Mouse (Mus musculus) lung, postnatal 0 days (tissue): ENCODE measurements around the gene Dntt.

Experiments used
- CTCF ChIP-seq: IDR thresholded peaks from 2 replicates; pipeline ENCODE4 v1.5.1; 2016; ENCODE audit warnings: antibody characterized with exemption, mild to moderate bottlenecking
- EP300 ChIP-seq: IDR thresholded peaks from 2 replicates; pipeline ENCODE4 v1.6.1; 2016; ENCODE audit warnings: antibody characterized with exemption, mild to moderate bottlenecking, control low read depth

DNA sequence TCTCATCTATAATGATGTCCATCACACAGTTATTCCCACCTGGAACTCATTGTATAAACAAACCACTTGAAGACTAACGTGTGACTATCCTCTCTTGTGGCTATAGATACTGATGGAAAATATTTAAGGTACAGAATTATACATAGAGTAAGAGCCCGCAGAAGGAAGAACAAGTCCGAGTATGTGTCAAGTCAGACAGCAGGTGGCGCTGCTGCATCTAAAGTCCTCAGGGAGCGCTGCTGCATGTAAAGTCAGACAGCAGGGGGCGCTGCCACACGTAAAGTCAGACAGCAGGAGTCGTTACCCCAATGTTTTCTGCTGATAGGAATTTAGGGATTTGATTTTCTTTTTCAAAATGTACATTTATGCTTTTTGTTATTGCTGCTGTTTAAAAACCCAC is 42.4 kb downstream of the Dntt start:
- TF ChIP-seq CTCF (peak; percentile 99), EP300 (no peak)
